Mouse (Mus musculus) bone marrow, adult 2 months (tissue): ENCODE measurements around the gene Maco1.

Experiments
- CTCF ChIP-seq: fragments of 200-500 bp; IDR thresholded peaks from 2 replicates; pipeline ENCODE4 v1.5.1; 2011; ENCODE audit warnings: low read length, control low read depth; ENCODE audit not compliant: control insufficient read depth, insufficient read depth
- POLR2A ChIP-seq: fragments of 200-500 bp; IDR thresholded peaks from 2 replicates; pipeline ENCODE4 v1.6.1; 2011; ENCODE audit warnings: low read depth, mild to moderate bottlenecking, control low read depth, low read length, borderline replicate concordance; ENCODE audit not compliant: control insufficient read depth

GRCm38 (mm10) chr4:134835486-134835885 lies 17.7 kb downstream of the Maco1 start:
- no peak for TF ChIP-seq POLR2A
- TF ChIP-seq CTCF: no peak
